Mouse (Mus musculus) embryonic facial prominence, embryonic 11.5 days (tissue): Measurements from ENCODE around the gene Neu3. TPM values are rescaled to one million over a fixed set of nuclear protein-coding genes. Genes with fewer than 3 reads are reported as not detected.

ENCODE experiments used
- ATAC-seq: fragments of 200-750 bp; cut with Nextera tagmentation; replicated peaks from 2 replicates; pipeline ENCODE4 v1.8.0; 2017; ENCODE audit warnings: low read depth; ENCODE audit not compliant: insufficient number of reproducible peaks, low FRiP score, low TSS enrichment
- DNase-seq: peaks from one replicate; pipeline ENCODE4 v3.0.0-alpha.2; 2015; ENCODE audit warnings: low spot score
- H3K27ac ChIP-seq: fragments of 300-500 bp; sonication (generic); replicated peaks from 2 replicates; pipeline ENCODE4 v1.5.1; 2014; ENCODE audit warnings: mild to moderate bottlenecking, low read depth, low read length, control low read depth
- H3K27me3 ChIP-seq: fragments of 300-500 bp; sonication (generic); 2 replicates; pipeline ENCODE4 v1.6.1; 2014; ENCODE audit warnings: mild to moderate bottlenecking, low read length, moderate library complexity, mixed read lengths; ENCODE audit not compliant: control insufficient read depth, insufficient read depth
- H3K36me3 ChIP-seq: fragments of 300-500 bp; sonication (generic); replicated peaks from 2 replicates; pipeline ENCODE4 v1.6.1; 2014; ENCODE audit warnings: low read depth, mild to moderate bottlenecking, low read length, moderate library complexity, mixed read lengths; ENCODE audit not compliant: control insufficient read depth, insufficient read depth
- H3K4me1 ChIP-seq: fragments of 300-500 bp; sonication (generic); 2 replicates; pipeline ENCODE4 v1.6.1; 2014; ENCODE audit warnings: low read length, mixed read lengths; ENCODE audit not compliant: control insufficient read depth, insufficient read depth
- H3K4me2 ChIP-seq: fragments of 300-500 bp; sonication (generic); 2 replicates; pipeline ENCODE4 v1.6.1; 2014; ENCODE audit warnings: low read depth, mild to moderate bottlenecking, control low read depth, low read length, moderate library complexity
- H3K4me3 ChIP-seq: fragments of 300-500 bp; sonication (generic); 2 replicates; pipeline ENCODE4 v1.5.1; 2014; ENCODE audit warnings: low read depth, low read length, control low read depth
- H3K9ac ChIP-seq: fragments of 300-500 bp; sonication (generic); replicated peaks from 2 replicates; pipeline ENCODE4 v1.6.1; 2014; ENCODE audit warnings: mild to moderate bottlenecking, control low read depth, low read length
- H3K9me3 ChIP-seq: fragments of 300-500 bp; sonication (generic); replicated peaks from 2 replicates; pipeline ENCODE4 v1.6.1; 2016; ENCODE audit warnings: mild to moderate bottlenecking, low read length, inconsistent platforms, mixed read lengths; ENCODE audit not compliant: control insufficient read depth
- WGBS: fragments of 180-500 bp; shearing (Covaris S2); extraction: QIAGEN DNeasy Blood & Tissue Kit; methylation state at CpG from one replicate; pipeline ENCODE4 v1.1.7; 2014; 5-methylcytosine and 5-hydroxymethylcytosine counted together
- polyA plus RNA-seq: library from polyadenylated mRNA; unstranded; fragments of >200 nt; fragmentation: Nextera tagmentation; extraction: Ambion mirVana; gene quantifications from 2 replicates; pipeline ENCODE4 v1.2.1, GENCODE M21; 2014

Gene Neu3
- polyA plus RNA-seq: 1.6 and 1.7 TPM in 2 replicates

DNA sequence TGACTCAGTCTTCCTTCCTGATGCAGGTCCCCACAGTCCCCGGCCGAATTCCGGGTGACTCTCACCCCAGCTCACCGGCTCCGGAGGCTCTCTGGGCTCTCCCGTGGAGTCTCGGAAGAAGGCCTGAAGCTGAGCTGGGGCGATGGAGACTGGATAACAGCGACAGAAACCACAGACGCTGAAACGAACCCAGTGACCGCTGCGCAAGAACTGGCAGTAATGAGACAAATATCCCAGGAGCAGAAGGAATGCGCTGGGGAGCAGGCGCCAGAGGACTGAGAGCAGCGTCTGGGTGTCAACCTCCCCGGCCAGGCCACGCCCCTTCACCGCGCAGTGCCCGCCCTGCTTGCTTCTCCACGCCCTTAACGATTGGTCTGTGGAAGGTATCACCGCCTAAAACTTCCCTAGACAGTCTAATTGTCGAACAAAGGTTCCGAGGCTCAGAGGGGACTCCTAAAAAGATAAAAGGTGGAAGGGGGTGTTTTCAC is at the start of gene Neu3:
Neu3 (minus strand) TSS at position 335 of the 488 bp plus-strand sequence.
- Histone ChIP-seq H3K27me3 (no peaks in the 10 kb centered on the region), H3K4me1 (no peaks in the 10 kb centered on the region), H3K27ac (no peak within 1 kb of the TSS), H3K4me2 (peak within 1 kb of the TSS; percentile 58), H3K9ac (peak within 1 kb of the TSS; percentile 74), H3K9me3 (no peaks in the 10 kb centered on the region), H3K4me3 (peak within 1 kb of the TSS; percentile 46), H3K36me3 (no peaks in the 10 kb centered on the region)
- ATAC-seq (peak; percentile 98), DNase-seq (peak; percentile 90)
- WGBS: under 1% methylated on average over 26 of the region's 26 CpGs

DNA sequence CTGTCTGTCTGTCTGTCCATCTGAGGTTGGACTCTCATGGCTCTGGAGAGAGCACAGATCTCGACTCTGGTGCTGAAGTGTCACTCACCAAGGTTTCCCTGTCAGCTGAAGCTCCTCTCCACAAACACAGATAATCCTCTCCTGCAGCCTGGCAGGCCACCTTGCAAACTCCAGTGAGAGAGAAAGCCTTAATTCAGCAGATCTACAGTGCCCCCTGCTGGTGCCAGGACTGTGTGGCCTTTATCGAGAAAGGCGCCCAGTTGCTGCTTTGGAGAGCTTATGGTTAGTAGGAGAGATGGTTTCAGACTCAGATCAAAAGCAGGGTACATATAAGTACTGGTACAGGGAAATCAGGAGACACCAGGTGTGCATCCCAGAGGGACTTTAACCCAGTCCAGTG is 48.1 kb upstream of the Neu3 start:
- Histone ChIP-seq H3K9ac (no peak overlapping the region), H3K36me3 (no peaks in the 10 kb centered on the region), H3K4me1 (no peaks in the 10 kb centered on the region), H3K4me2 (no peak overlapping the region), H3K27me3 (no peaks in the 10 kb centered on the region), H3K9me3 (no peaks in the 10 kb centered on the region), H3K4me3 (no peak overlapping the region), H3K27ac (no peak overlapping the region)
- ATAC-seq (0 out of 2 replicates have a peak, but pooled peaks have one; percentile 34), DNase-seq (peak; percentile 90)
- 1% methylated on average over 3 of the region's 3 CpGs for WGBS

DNA sequence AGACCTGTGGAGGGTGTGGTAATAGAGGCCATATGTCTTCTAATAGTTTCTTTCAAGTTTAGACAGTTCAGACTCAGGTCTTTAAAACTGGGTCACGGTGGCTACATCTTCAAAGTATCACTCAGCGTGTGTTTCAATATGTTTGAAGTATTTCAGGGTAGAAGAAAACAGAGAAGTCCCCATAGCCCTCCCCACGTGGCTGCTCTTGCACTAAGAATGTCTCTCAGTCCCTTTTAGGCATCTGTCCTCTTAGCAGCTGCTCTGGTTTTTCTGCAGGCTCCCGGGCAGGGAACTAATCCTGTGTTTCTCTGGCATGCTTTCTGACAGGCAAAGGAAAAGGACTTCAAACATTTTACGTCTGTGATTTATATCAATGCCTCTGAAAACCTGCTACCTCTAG is 47.7 kb upstream of the Neu3 start:
- Histone ChIP-seq H3K36me3 (no peaks in the 10 kb centered on the region), H3K4me2 (no peak overlapping the region), H3K4me1 (no peaks in the 10 kb centered on the region), H3K9me3 (no peaks in the 10 kb centered on the region), H3K27ac (no peak overlapping the region), H3K9ac (no peak overlapping the region), H3K27me3 (no peaks in the 10 kb centered on the region), H3K4me3 (no peak overlapping the region)
- ATAC-seq: no peak
- 55% methylated on average over 5 of the region's 5 CpGs for WGBS
- no peak for DNase-seq

DNA sequence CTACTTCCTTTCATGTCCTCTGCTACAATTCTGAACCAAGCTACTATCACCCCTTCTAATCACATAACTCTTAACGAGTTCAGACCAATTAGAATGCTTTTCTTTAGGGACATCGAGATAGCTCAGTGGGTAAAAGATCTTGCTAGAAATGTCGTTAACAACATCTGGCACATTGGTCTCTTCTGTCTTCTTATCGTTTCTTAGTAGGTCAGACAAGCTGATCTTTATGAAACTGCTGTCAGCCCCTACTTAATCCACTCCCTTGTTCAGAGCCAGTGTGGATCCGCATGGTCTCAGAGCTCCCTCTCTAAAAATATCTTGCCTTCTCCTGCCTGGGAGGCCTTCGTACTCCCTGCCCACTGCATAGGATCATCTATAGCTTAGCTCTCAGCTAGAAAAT is 45.7 kb upstream of the Neu3 start:
- H3K4me1 ChIP-seq: no peaks in the 10 kb centered on the region
- H3K4me2 ChIP-seq: no peak overlapping the region
- no peak for DNase-seq
- H3K9me3 ChIP-seq: no peaks in the 10 kb centered on the region
- no peak overlapping the region for H3K4me3 ChIP-seq
- H3K9ac ChIP-seq: no peak overlapping the region
- no peaks in the 10 kb centered on the region for H3K36me3 ChIP-seq
- no peaks in the 10 kb centered on the region for H3K27me3 ChIP-seq
- no peak for ATAC-seq
- WGBS: 75% methylated on average over 6 of the region's 6 CpGs
- H3K27ac ChIP-seq: no peak overlapping the region

DNA sequence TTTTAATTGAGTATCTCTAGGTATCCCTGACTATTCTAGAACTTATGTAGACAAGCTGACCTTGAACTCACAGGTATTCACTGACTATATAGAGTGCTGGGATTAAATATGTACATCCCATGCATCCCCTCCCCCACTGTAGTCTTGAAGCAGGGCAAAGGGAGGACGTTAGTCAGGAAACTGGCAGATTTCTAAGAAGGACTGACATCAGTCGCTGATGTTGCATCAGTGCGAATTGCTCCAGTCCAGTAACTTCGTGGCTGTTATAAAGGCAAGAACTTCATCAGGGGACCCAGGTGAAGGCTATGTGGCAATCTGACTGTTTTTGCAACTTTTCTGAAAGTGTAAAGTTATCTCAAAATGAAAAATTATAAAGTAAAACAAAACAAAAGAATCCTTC is 41.1 kb upstream of the Neu3 start:
- WGBS: 68% methylated on average over 4 of the region's 4 CpGs
- no peak overlapping the region for H3K4me3 ChIP-seq
- H3K36me3 ChIP-seq: no peaks in the 10 kb centered on the region
- DNase-seq (no peak), ATAC-seq (no peak)
- no peak overlapping the region for H3K27ac ChIP-seq
- no peak overlapping the region for H3K9ac ChIP-seq
- H3K4me1 ChIP-seq: no peaks in the 10 kb centered on the region
- H3K27me3 ChIP-seq: no peaks in the 10 kb centered on the region
- no peaks in the 10 kb centered on the region for H3K9me3 ChIP-seq
- H3K4me2 ChIP-seq: no peak overlapping the region

DNA sequence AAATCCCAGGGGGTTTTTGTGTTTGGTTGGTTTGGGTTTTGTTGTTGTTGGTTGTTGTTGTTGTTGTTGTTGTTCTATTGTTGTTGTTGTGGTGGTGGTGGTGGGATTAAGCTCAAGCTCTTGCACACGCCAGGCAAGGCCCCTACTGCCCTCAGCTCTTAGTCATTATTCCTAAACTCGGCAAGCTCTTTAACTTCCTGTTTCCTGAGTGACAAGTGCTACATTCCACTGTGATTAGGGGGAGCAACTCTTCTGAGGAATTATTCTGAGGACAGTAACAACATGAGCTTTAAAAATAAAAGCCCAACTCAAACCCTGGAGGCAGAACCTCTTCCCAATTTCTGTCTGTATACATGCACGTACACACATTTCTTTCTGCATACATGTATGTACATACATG is 37.0 kb upstream of the Neu3 start:
- WGBS: 38% methylated on average over 3 of the region's 3 CpGs
- H3K4me1 ChIP-seq: no peaks in the 10 kb centered on the region
- H3K4me2 ChIP-seq: no peak overlapping the region
- ATAC-seq: no peak
- no peaks in the 10 kb centered on the region for H3K27me3 ChIP-seq
- H3K4me3 ChIP-seq: no peak overlapping the region
- H3K27ac ChIP-seq: no peak overlapping the region
- no peaks in the 10 kb centered on the region for H3K36me3 ChIP-seq
- H3K9ac ChIP-seq: no peak overlapping the region
- no peaks in the 10 kb centered on the region for H3K9me3 ChIP-seq
- no peak for DNase-seq

DNA sequence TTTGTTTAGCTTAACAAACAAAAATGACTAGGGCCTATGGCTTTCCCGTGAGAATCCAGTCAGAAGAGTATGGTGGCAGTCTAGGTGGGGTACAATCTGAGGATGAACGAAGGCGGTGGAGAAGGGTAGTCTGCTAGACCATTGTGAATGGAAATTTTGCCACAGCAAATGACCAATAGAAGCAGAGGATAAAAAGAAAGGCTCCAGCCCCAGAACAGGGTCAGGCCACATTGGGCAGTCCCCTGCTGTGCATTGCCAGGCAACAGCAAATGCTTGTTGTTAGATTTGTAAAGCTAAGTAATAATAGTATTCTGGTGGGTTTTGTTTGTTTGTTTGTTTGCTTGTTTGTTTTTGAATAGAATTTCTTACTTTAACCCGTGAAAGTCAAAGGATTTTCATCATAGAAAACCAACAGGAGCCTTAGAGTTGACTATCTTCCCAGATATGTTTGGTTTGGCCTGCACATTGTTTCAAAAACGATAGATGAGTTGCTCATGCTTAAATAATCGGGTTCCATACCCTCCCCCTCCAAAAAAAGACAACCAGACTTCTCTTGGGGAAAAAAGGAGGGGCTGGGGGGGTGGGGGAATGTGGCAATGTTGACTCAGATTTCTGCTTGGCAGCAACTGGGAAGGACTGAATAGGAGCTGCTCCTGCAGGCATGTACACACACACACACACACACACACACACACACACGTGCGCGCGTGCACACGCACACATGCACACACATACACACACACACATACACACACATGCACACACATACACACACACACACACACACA is 36.2 kb upstream of the Neu3 start:
- no peaks in the 10 kb centered on the region for H3K4me1 ChIP-seq
- H3K4me2 ChIP-seq: no peak overlapping the region
- H3K27me3 ChIP-seq: no peaks in the 10 kb centered on the region
- H3K36me3 ChIP-seq: no peaks in the 10 kb centered on the region
- ATAC-seq: no peak; the same call in 1 of the 2 replicates
- no peak overlapping the region for H3K27ac ChIP-seq
- WGBS: 72% methylated on average over 11 of the region's 11 CpGs
- no peak overlapping the region for H3K4me3 ChIP-seq
- H3K9ac ChIP-seq: no peak overlapping the region
- no peak for DNase-seq
- H3K9me3 ChIP-seq: no peaks in the 10 kb centered on the region

DNA sequence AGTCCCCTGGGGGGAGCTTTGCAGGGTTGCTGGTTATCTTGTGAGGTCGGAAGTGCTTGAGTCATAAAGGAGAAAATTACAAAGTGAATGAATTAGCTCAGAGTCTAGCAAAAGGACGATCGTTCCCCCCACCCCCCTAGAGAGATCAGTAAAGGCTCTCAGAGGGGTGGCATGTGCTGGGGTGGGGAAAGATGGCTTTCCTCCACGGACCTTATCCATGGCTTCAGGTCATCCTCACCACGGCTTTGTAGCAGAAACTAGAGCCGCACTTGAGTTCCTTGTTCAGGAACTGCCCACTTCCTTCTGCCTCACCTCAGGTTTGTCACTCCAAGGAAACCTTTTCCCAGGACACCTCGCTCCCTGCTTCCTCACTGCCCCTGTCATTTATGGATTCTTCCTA is 35.1 kb upstream of the Neu3 start, which contains the start of gene Spcs2:
Spcs2 (minus strand) TSS at position 101 of the 400 bp plus-strand sequence.
- H3K4me1 ChIP-seq: no peaks in the 10 kb centered on the region
- 49% methylated on average over 7 of the region's 7 CpGs for WGBS
- H3K27ac ChIP-seq: no peak within 1 kb of the TSS
- H3K36me3 ChIP-seq: no peaks in the 10 kb centered on the region
- H3K9me3 ChIP-seq: no peaks in the 10 kb centered on the region
- H3K9ac ChIP-seq: no peak within 1 kb of the TSS
- DNase-seq (no peak), ATAC-seq (no peak)
- no peak within 1 kb of the TSS for H3K4me3 ChIP-seq
- H3K27me3 ChIP-seq: no peaks in the 10 kb centered on the region
- H3K4me2 ChIP-seq: no peak within 1 kb of the TSS
